Mouse (Mus musculus): Measurements from ENCODE around the gene Macrod2. TPM values are rescaled to one million over a fixed set of nuclear protein-coding genes. Genes with fewer than 3 reads are reported as not detected.

Macrod2 gene
- polyA plus RNA-seq, 1 experiment from 2014 or later: 62.2 TPM

- no peaks in the 10 kb centered on the region for H3K9me3 ChIP-seq (ENCODE audit: control insufficient read depth, low read length)
- no peaks in the 10 kb centered on the region for H3K36me3 ChIP-seq (replicated peaks; ENCODE audit: control insufficient read depth, insufficient read depth)
- no peaks in the 10 kb centered on the region for H3K27me3 ChIP-seq (ENCODE audit: control insufficient read depth, insufficient read depth, low read length)
- H3K4me3 ChIP-seq (replicated peaks; ENCODE audit: low read length): no peak overlapping the region
- H3K4me2 ChIP-seq (replicated peaks): no peak overlapping the region
- no peak overlapping the region for H3K9ac ChIP-seq
- H3K27ac ChIP-seq: no peak overlapping the region
- no peaks in the 10 kb centered on the region for H3K4me1 ChIP-seq (replicated peaks; ENCODE audit: control insufficient read depth, insufficient read depth, low read length)
- 78% methylated on average over 1 of the region's 1 CpGs for WGBS
- ATAC-seq (ENCODE audit: low FRiP score) (no peak), DNase-seq (ENCODE audit: low spot score) (no peak)
Observed at GRCm38 (mm10) chr2:141394806-141395205, 999.7 kb downstream of the Macrod2 start.

- Histone ChIP-seq H3K4me2 (replicated peaks) (no peak overlapping the region), H3K4me1 (replicated peaks; ENCODE audit: control insufficient read depth, insufficient read depth, low read length) (no peaks in the 10 kb centered on the region), H3K27ac (no peak overlapping the region), H3K36me3 (replicated peaks; ENCODE audit: control insufficient read depth, insufficient read depth) (no peaks in the 10 kb centered on the region), H3K4me3 (replicated peaks; ENCODE audit: low read length) (no peak overlapping the region), H3K27me3 (ENCODE audit: control insufficient read depth, insufficient read depth, low read length) (no peaks in the 10 kb centered on the region), H3K9ac (no peak overlapping the region), H3K9me3 (ENCODE audit: control insufficient read depth, low read length) (no peaks in the 10 kb centered on the region)
- ATAC-seq (ENCODE audit: low FRiP score) (no peak), DNase-seq (ENCODE audit: low spot score) (no peak)
- 11% methylated on average over 2 of the region's 2 CpGs for WGBS
Observed at GRCm38 (mm10) chr2:141408766-141409165, 1013.7 kb downstream of the Macrod2 start.

GRCm38 (mm10) chr2:141416436-141416835 lies 1021.3 kb downstream of the Macrod2 start:
- H3K36me3 ChIP-seq (replicated peaks; ENCODE audit: control insufficient read depth, insufficient read depth): no peaks in the 10 kb centered on the region
- H3K27me3 ChIP-seq (ENCODE audit: control insufficient read depth, insufficient read depth, low read length): no peaks in the 10 kb centered on the region
- peaks cover 9% of the 10 kb centered on the region for H3K4me1 ChIP-seq (replicated peaks; ENCODE audit: control insufficient read depth, insufficient read depth, low read length)
- H3K9ac ChIP-seq: peak overlapping the region; percentile 12; the same call in 1 of the 2 replicates
- ATAC-seq (ENCODE audit: low FRiP score) (no peak), DNase-seq (ENCODE audit: low spot score) (no peak)
- H3K9me3 ChIP-seq (ENCODE audit: control insufficient read depth, low read length): no peaks in the 10 kb centered on the region
- peak overlapping the region; percentile 58 for H3K27ac ChIP-seq
- H3K4me3 ChIP-seq (replicated peaks; ENCODE audit: low read length): no peak overlapping the region
- H3K4me2 ChIP-seq (replicated peaks): no peak overlapping the region

- Histone ChIP-seq H3K9me3 (ENCODE audit: control insufficient read depth, low read length) (no peaks in the 10 kb centered on the region), H3K27ac (peak overlapping the region; percentile 58), H3K4me1 (replicated peaks; ENCODE audit: control insufficient read depth, insufficient read depth, low read length) (peaks cover 9% of the 10 kb centered on the region), H3K36me3 (replicated peaks; ENCODE audit: control insufficient read depth, insufficient read depth) (no peaks in the 10 kb centered on the region), H3K9ac (peak overlapping the region; percentile 12; the same call in 1 of the 2 replicates), H3K27me3 (ENCODE audit: control insufficient read depth, insufficient read depth, low read length) (no peaks in the 10 kb centered on the region), H3K4me3 (replicated peaks; ENCODE audit: low read length) (no peak overlapping the region), H3K4me2 (replicated peaks) (no peak overlapping the region)
- ATAC-seq (ENCODE audit: low FRiP score) (no peak; the same call in 1 of the 2 replicates), DNase-seq (ENCODE audit: low spot score) (no peak)
- WGBS: 35% methylated on average over 8 of the region's 8 CpGs
Observed at GRCm38 (mm10) chr2:141416855-141417544, 1021.9 kb downstream of the Macrod2 start.

GRCm38 (mm10) chr2:141419806-141420205 lies 1024.7 kb downstream of the Macrod2 start:
- ATAC-seq (ENCODE audit: low FRiP score) (no peak), DNase-seq (ENCODE audit: low spot score) (no peak)
- H3K9me3 ChIP-seq (ENCODE audit: control insufficient read depth, low read length): no peaks in the 10 kb centered on the region
- no peak overlapping the region for H3K27ac ChIP-seq
- H3K27me3 ChIP-seq (ENCODE audit: control insufficient read depth, insufficient read depth, low read length): no peaks in the 10 kb centered on the region
- H3K4me3 ChIP-seq (replicated peaks; ENCODE audit: low read length): no peak overlapping the region
- WGBS: 66% methylated on average over 1 of the region's 1 CpGs
- H3K36me3 ChIP-seq (replicated peaks; ENCODE audit: control insufficient read depth, insufficient read depth): no peaks in the 10 kb centered on the region
- H3K4me1 ChIP-seq (replicated peaks; ENCODE audit: control insufficient read depth, insufficient read depth, low read length): peaks cover 9% of the 10 kb centered on the region
- H3K4me2 ChIP-seq (replicated peaks): no peak overlapping the region
- no peak overlapping the region for H3K9ac ChIP-seq

- Histone ChIP-seq H3K4me3 (replicated peaks; ENCODE audit: low read length) (no peak overlapping the region), H3K4me2 (replicated peaks) (no peak overlapping the region), H3K9me3 (ENCODE audit: control insufficient read depth, low read length) (no peaks in the 10 kb centered on the region), H3K27ac (no peak overlapping the region), H3K9ac (no peak overlapping the region), H3K36me3 (replicated peaks; ENCODE audit: control insufficient read depth, insufficient read depth) (no peaks in the 10 kb centered on the region), H3K4me1 (replicated peaks; ENCODE audit: control insufficient read depth, insufficient read depth, low read length) (peaks cover 12% of the 10 kb centered on the region), H3K27me3 (ENCODE audit: control insufficient read depth, insufficient read depth, low read length) (no peaks in the 10 kb centered on the region)
- no peak for ATAC-seq (ENCODE audit: low FRiP score)
- DNase-seq (ENCODE audit: low spot score): no peak
- 83% methylated on average over 5 of the region's 5 CpGs for WGBS
Observed at GRCm38 (mm10) chr2:141434084-141434483, 1039.0 kb downstream of the Macrod2 start.

GRCm38 (mm10) chr2:141434731-141435570 lies 1039.8 kb downstream of the Macrod2 start:
- WGBS: 51% methylated on average over 16 of the region's 16 CpGs

GRCm38 (mm10) chr2:141441896-141442295 lies 1046.8 kb downstream of the Macrod2 start:
- H3K4me3 ChIP-seq (replicated peaks; ENCODE audit: low read length): no peak overlapping the region
- no peak overlapping the region for H3K9ac ChIP-seq
- no peaks in the 10 kb centered on the region for H3K9me3 ChIP-seq (ENCODE audit: control insufficient read depth, low read length)
- ATAC-seq (ENCODE audit: low FRiP score): no peak
- WGBS: 51% methylated on average over 2 of the region's 2 CpGs
- H3K4me2 ChIP-seq (replicated peaks): no peak overlapping the region
- no peak for DNase-seq (ENCODE audit: low spot score)
- H3K27ac ChIP-seq: no peak overlapping the region
- no peaks in the 10 kb centered on the region for H3K36me3 ChIP-seq (replicated peaks; ENCODE audit: control insufficient read depth, insufficient read depth)
- H3K27me3 ChIP-seq (ENCODE audit: control insufficient read depth, insufficient read depth, low read length): no peaks in the 10 kb centered on the region
- no peaks in the 10 kb centered on the region for H3K4me1 ChIP-seq (replicated peaks; ENCODE audit: control insufficient read depth, insufficient read depth, low read length)

More at GRCm38 (mm10) chr2:141434731-141435570, 1039.8 kb downstream of the Macrod2 start:
- ATAC-seq (ENCODE audit: low FRiP score) (no peak), DNase-seq (ENCODE audit: low spot score) (peak; percentile 38)
- no peaks in the 10 kb centered on the region for H3K27me3 ChIP-seq (ENCODE audit: control insufficient read depth, insufficient read depth, low read length)
- H3K9ac ChIP-seq: no peak overlapping the region
- H3K4me2 ChIP-seq (replicated peaks): no peak overlapping the region; the same call in 1 of the 2 replicates
- peaks cover 12% of the 10 kb centered on the region for H3K4me1 ChIP-seq (replicated peaks; ENCODE audit: control insufficient read depth, insufficient read depth, low read length)
- H3K4me3 ChIP-seq (replicated peaks; ENCODE audit: low read length): no peak overlapping the region
- H3K9me3 ChIP-seq (ENCODE audit: control insufficient read depth, low read length): no peaks in the 10 kb centered on the region
- H3K27ac ChIP-seq: no peak overlapping the region; the same call in 1 of the 2 replicates
- H3K36me3 ChIP-seq (replicated peaks; ENCODE audit: control insufficient read depth, insufficient read depth): no peaks in the 10 kb centered on the region

- no peak overlapping the region for H3K27ac ChIP-seq
- no peak overlapping the region for H3K9ac ChIP-seq
- no peak overlapping the region for H3K4me2 ChIP-seq (replicated peaks)
- H3K4me1 ChIP-seq (replicated peaks; ENCODE audit: control insufficient read depth, insufficient read depth, low read length): no peaks in the 10 kb centered on the region
- no peak overlapping the region for H3K4me3 ChIP-seq (replicated peaks; ENCODE audit: low read length)
- H3K9me3 ChIP-seq (ENCODE audit: control insufficient read depth, low read length): no peaks in the 10 kb centered on the region
- H3K36me3 ChIP-seq (replicated peaks; ENCODE audit: control insufficient read depth, insufficient read depth): no peaks in the 10 kb centered on the region
- no peaks in the 10 kb centered on the region for H3K27me3 ChIP-seq (ENCODE audit: control insufficient read depth, insufficient read depth, low read length)
- DNase-seq (ENCODE audit: low spot score): no peak
- 73% methylated on average over 2 of the region's 2 CpGs for WGBS
- ATAC-seq (ENCODE audit: low FRiP score): peak; percentile 51
Observed at GRCm38 (mm10) chr2:141449078-141449680, 1054.1 kb downstream of the Macrod2 start.
